Mouse (Mus musculus): ENCODE data around the gene Tcp11l1. TPM values are rescaled to one million over a fixed set of nuclear protein-coding genes. Genes with fewer than 3 reads are reported as not detected.

The Tcp11l1 gene
- polyA plus RNA-seq, 1 experiment = 1.9 TPM

DNA sequence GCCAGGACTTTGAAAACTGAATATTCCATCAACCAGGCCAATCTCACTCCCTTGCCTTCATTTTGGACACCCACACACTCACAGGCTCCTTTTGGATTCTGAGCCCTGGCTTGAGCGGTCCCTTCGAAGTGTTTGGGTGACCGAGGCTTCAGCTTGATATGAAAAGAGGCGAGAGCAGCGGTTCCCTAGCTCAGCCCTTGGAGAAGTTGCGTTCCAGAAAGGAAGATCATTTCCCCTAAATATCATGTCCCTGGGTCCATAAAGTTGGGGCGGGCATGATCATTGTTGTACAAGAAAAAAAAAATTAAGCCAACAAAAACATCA lies 479 bp upstream of the Tcp11l1 start:
- TF ChIP-seq POLR2A (IDR thresholded peaks at IDR 0.05; ENCODE audit: low read depth, low read length) (no peak), CTCF (IDR thresholded peaks at IDR 0.05; ENCODE audit: extremely low read depth, insufficient read length, insufficient replicate concordance, low read depth, low read length) (no peak)
- Histone ChIP-seq H3K27me3 (ENCODE audit: control insufficient read depth, insufficient read depth, low read length) (no peaks in the 10 kb centered on the region), H3K27ac (ENCODE audit: insufficient read depth, low read depth, low read length) (no peak overlapping the region), H3K4me3 (ENCODE audit: low read depth, low read length) (peak overlapping the region; percentile 96), H3K36me3 (ENCODE audit: control insufficient read depth, insufficient read depth, low read length) (no peaks in the 10 kb centered on the region), H3K4me1 (ENCODE audit: control insufficient read depth, insufficient read depth, insufficient read length, low read length) (peaks cover 4% of the 10 kb centered on the region)
- 3% methylated on average over 7 of the region's 7 CpGs for WGBS

DNA sequence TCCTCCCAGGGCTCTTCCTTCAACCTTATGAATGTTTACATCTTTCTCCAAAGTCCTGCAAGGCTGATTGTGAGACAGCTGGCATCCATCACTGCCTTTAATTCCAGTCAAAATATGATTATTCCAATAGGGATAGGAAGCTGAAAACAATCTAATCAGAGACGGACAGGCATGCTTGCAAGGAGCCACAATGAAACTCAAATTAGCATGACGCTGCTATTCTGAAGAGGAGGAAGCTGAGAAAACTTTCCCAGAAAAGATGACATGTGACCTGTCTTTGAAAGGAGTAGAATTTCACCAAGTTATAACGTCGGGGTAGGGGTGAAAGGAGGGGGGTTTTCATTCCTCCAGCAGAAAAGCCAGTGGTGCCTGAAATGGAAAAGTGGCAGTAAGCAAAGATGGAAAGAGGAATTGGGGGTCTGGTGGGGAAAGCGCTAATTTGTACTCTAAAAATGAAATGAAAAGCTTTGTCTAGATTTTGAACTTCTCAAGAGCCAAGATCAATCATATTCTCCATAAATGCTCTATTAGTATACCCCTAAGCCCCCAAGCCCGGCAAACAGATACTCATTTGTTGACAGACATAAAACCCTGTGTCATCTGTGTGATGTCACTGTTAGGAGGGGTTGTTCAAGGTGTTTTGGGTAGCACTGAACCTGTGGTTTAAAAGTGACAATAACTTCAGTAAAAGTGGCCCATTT lies 1.1 kb downstream of the Tcp11l1 start:
- 32% methylated on average over 6 of the region's 6 CpGs for WGBS
- H3K4me1 ChIP-seq (ENCODE audit: control insufficient read depth, insufficient read depth, insufficient read length, low read length) = peaks cover 4% of the 10 kb centered on the region
- H3K36me3 ChIP-seq (ENCODE audit: control insufficient read depth, insufficient read depth, low read length) = no peaks in the 10 kb centered on the region
- TF ChIP-seq POLR2A (IDR thresholded peaks at IDR 0.05; ENCODE audit: low read depth, low read length) (no peak), CTCF (IDR thresholded peaks at IDR 0.05; ENCODE audit: extremely low read depth, insufficient read length, insufficient replicate concordance, low read depth, low read length) (no peak)
- H3K4me3 ChIP-seq (ENCODE audit: low read depth, low read length) = no peak overlapping the region
- no peaks in the 10 kb centered on the region for H3K27me3 ChIP-seq (ENCODE audit: control insufficient read depth, insufficient read depth, low read length)
- no peak overlapping the region for H3K27ac ChIP-seq (ENCODE audit: insufficient read depth, low read depth, low read length)

DNA sequence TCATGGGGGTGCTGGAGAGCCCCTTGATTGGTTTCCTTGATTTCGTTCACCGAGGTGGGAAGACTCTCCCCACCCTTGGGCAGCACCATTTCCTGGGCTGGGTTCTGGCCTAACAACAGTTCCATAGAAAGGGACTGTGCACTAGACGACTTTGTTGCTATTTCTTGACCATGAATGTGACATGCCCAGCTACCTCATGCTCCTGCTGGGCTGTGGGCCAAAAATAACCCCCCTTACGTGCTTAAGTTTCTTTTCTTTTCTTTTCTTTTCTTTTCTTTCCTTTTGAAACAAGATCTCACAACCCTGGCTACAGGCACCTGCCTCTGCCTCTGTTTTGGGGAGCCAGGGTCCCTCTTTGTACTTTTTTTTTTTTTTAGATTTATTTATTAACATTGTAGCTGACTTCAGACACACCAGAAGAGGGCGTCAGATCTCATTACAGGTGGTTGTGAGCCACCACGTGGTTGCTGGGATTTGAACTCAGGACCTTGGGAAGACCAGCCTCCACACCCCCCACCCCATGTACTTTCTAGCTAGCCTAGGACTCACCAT lies 2.1 kb downstream of the Tcp11l1 start:
- 67% methylated on average over 6 of the region's 6 CpGs for WGBS

DNA sequence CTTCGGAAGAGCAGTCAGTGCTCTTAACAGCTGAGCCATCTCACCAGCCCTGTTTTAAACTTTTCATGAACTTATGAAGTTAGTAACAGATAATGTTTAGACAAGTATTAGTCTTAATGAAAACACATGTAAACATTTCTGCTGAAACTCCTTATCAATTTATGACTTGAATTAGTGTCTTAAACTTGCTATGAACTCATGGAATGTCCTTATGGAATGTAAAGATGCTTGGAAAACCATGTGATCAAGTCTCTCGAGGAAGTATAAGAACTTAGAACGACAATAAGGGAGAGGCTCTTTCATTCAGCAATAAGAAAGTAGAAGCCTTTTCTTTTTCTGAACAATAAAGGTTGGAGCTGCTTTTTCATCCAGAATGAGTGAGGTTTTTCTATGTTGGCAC lies 7.6 kb downstream of the Tcp11l1 start:
- Histone ChIP-seq H3K36me3 (ENCODE audit: control insufficient read depth, insufficient read depth, low read length) (no peaks in the 10 kb centered on the region), H3K4me1 (ENCODE audit: control insufficient read depth, insufficient read depth, insufficient read length, low read length) (no peaks in the 10 kb centered on the region), H3K4me3 (ENCODE audit: low read depth, low read length) (no peak overlapping the region), H3K27ac (ENCODE audit: insufficient read depth, low read depth, low read length) (no peak overlapping the region), H3K27me3 (ENCODE audit: control insufficient read depth, insufficient read depth, low read length) (no peaks in the 10 kb centered on the region)
- TF ChIP-seq POLR2A (IDR thresholded peaks at IDR 0.05; ENCODE audit: low read depth, low read length) (no peak), CTCF (IDR thresholded peaks at IDR 0.05; ENCODE audit: extremely low read depth, insufficient read length, insufficient replicate concordance, low read depth, low read length) (no peak)
- 49% methylated on average over 3 of the region's 3 CpGs for WGBS

More for the DNA sequence above, 2.1 kb downstream of the Tcp11l1 start:
- no peaks in the 10 kb centered on the region for H3K36me3 ChIP-seq (ENCODE audit: control insufficient read depth, insufficient read depth, low read length)
- H3K27me3 ChIP-seq (ENCODE audit: control insufficient read depth, insufficient read depth, low read length) = no peaks in the 10 kb centered on the region
- H3K4me1 ChIP-seq (ENCODE audit: control insufficient read depth, insufficient read depth, insufficient read length, low read length) = peaks cover 4% of the 10 kb centered on the region
- TF ChIP-seq POLR2A (IDR thresholded peaks at IDR 0.05; ENCODE audit: low read depth, low read length) = no peak
- TF ChIP-seq CTCF (IDR thresholded peaks at IDR 0.05; ENCODE audit: extremely low read depth, insufficient read length, insufficient replicate concordance, low read depth, low read length) = no peak
- H3K4me3 ChIP-seq (ENCODE audit: low read depth, low read length) = no peak overlapping the region
- no peak overlapping the region for H3K27ac ChIP-seq (ENCODE audit: insufficient read depth, low read depth, low read length)

DNA sequence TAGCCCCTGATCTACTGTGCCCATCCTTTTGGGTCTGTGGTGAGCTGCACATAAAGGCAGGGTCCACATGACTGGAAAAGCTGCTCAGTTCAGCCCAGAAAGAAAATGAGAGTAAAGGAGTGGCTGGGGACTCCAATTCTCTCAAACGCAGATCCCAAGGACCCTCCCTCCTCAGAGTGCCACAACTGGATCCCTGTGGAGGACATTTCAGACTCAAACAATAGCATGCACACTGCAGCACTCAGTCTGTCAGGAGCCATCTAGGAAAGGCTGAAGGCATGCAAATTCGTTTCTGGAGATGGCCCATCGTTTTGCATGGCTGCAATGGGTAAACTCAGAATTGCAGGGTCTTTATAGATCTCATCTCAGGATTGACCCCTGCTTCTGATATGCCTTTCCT lies 8.8 kb downstream of the Tcp11l1 start:
- Histone ChIP-seq H3K4me3 (ENCODE audit: low read depth, low read length) (no peak overlapping the region), H3K27ac (ENCODE audit: insufficient read depth, low read depth, low read length) (no peak overlapping the region), H3K4me1 (ENCODE audit: control insufficient read depth, insufficient read depth, insufficient read length, low read length) (no peaks in the 10 kb centered on the region), H3K36me3 (ENCODE audit: control insufficient read depth, insufficient read depth, low read length) (no peaks in the 10 kb centered on the region), H3K27me3 (ENCODE audit: control insufficient read depth, insufficient read depth, low read length) (no peaks in the 10 kb centered on the region)
- WGBS = 80% methylated on average over 3 of the region's 3 CpGs
- TF ChIP-seq CTCF (IDR thresholded peaks at IDR 0.05; ENCODE audit: extremely low read depth, insufficient read length, insufficient replicate concordance, low read depth, low read length) (no peak), POLR2A (IDR thresholded peaks at IDR 0.05; ENCODE audit: low read depth, low read length) (no peak)

DNA sequence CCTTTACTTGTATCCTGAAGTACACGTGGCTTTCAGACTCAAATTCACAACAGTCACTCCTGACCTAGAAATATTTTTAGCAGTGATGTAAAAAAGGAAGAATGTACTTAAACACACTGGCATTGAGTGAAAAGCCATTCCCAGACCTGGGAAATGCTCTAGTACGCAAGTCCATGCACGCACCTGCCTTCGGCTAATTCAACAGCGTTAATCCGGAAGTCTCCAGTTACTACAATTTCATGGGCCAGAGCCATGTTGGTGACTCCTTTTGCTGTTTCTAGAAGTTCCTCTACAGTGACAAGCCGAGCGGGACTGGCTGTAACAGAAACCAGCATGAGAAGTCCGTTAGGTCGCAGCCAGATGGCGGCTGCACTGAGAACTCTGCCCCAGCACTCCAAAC lies 12.3 kb downstream of the Tcp11l1 start:
- WGBS = 84% methylated on average over 11 of the region's 11 CpGs
- Histone ChIP-seq H3K36me3 (ENCODE audit: control insufficient read depth, insufficient read depth, low read length) (no peaks in the 10 kb centered on the region), H3K27ac (ENCODE audit: insufficient read depth, low read depth, low read length) (no peak overlapping the region), H3K4me3 (ENCODE audit: low read depth, low read length) (no peak overlapping the region), H3K4me1 (ENCODE audit: control insufficient read depth, insufficient read depth, insufficient read length, low read length) (no peaks in the 10 kb centered on the region), H3K27me3 (ENCODE audit: control insufficient read depth, insufficient read depth, low read length) (no peaks in the 10 kb centered on the region)
- TF ChIP-seq CTCF (IDR thresholded peaks at IDR 0.05; ENCODE audit: extremely low read depth, insufficient read length, insufficient replicate concordance, low read depth, low read length) (no peak), POLR2A (IDR thresholded peaks at IDR 0.05; ENCODE audit: low read depth, low read length) (no peak)

DNA sequence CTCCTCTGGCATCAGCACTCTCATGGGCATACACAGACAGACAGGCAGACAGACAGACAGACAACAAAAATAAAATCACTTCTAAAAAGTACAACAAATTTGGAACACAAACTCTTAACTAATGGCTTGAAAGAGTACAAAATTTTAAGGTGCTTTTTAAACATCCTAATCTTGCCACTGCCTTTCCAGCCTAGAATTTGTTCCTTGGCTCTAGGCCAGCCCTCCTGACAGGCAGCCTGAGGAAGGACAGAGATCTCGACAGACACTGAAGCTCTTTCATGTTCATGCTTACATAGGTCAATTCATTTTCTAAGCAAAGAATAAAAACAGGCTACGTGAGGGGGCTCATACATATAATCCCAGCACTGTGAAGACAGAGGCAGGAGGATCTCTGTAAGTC lies 19.4 kb downstream of the Tcp11l1 start:
- Histone ChIP-seq H3K27me3 (ENCODE audit: control insufficient read depth, insufficient read depth, low read length) (no peaks in the 10 kb centered on the region), H3K4me3 (ENCODE audit: low read depth, low read length) (no peak overlapping the region), H3K36me3 (ENCODE audit: control insufficient read depth, insufficient read depth, low read length) (no peaks in the 10 kb centered on the region), H3K27ac (ENCODE audit: insufficient read depth, low read depth, low read length) (no peak overlapping the region), H3K4me1 (ENCODE audit: control insufficient read depth, insufficient read depth, insufficient read length, low read length) (no peaks in the 10 kb centered on the region)
- 49% methylated on average over 2 of the region's 2 CpGs for WGBS
- TF ChIP-seq CTCF (IDR thresholded peaks at IDR 0.05; ENCODE audit: extremely low read depth, insufficient read length, insufficient replicate concordance, low read depth, low read length) (no peak), POLR2A (IDR thresholded peaks at IDR 0.05; ENCODE audit: low read depth, low read length) (no peak)

Measured in small intestine, adult 2 months (tissue).